ENCODE assay signal across 9 mouse cellular contexts in genomic region chr2:153593186-153593585, GRCm38 (mm10). TPM values are rescaled to one million over a fixed set of nuclear protein-coding genes. Genes with fewer than 3 reads are reported as not detected.
DNase-seq lines count a peak whose midpoint lies in the region; ATAC-seq and TF ChIP-seq lines count a peak whose summit lies in the region.
"Had no signal": no experiment of that assay in that cellular context is flagged by ENCODE, and none has a peak within 500 bp of the region (broad histone marks: within the 10 kb centered on the region; RNA-seq: fewer than 3 reads in every experiment).

No protein-coding gene starts in this region.

- H3K9ac ChIP-seq in forebrain, embryonic 12.5 days = no peak overlapping the region
- no peak overlapping the region for H3K9ac ChIP-seq in kidney, postnatal 0 days (ENCODE audit: low read depth, low read length)
- H3K9ac ChIP-seq in stomach, embryonic 16.5 days (ENCODE audit: low read length) = 0 out of 2 replicates have a peak overlapping the region, but pooled peaks have one; percentile 25

- no peaks in the 10 kb centered on the region for H3K9me3 ChIP-seq in forebrain, embryonic 12.5 days
- no peaks in the 10 kb centered on the region for H3K9me3 ChIP-seq in forebrain, embryonic 10.5 days
- no peaks in the 10 kb centered on the region for H3K9me3 ChIP-seq in kidney, postnatal 0 days (replicated peaks; ENCODE audit: low read length)
- no peaks in the 10 kb centered on the region for H3K9me3 ChIP-seq in stomach, embryonic 16.5 days (replicated peaks; ENCODE audit: control insufficient read depth, low read length)

- H3K36me3 ChIP-seq in forebrain, embryonic 12.5 days (replicated peaks) = no peaks in the 10 kb centered on the region
- H3K36me3 ChIP-seq in forebrain, embryonic 10.5 days (replicated peaks) = no peaks in the 10 kb centered on the region
- no peaks in the 10 kb centered on the region for H3K36me3 ChIP-seq in kidney, postnatal 0 days (ENCODE audit: insufficient read depth, low read length)
- H3K36me3 ChIP-seq in stomach, embryonic 16.5 days (ENCODE audit: control insufficient read depth, insufficient read depth, low read length) = no peaks in the 10 kb centered on the region

- peak; percentile 77; the same call in 1 of the 2 replicates for ATAC-seq in forebrain, embryonic 12.5 days (ENCODE audit: low FRiP score)
- ATAC-seq in kidney, postnatal 0 days (replicated peaks; ENCODE audit: low FRiP score, low read depth) = no peak
- no peak for ATAC-seq in stomach, embryonic 16.5 days (ENCODE audit: insufficient read depth, low FRiP score)

- peaks cover 7% of the 10 kb centered on the region for H3K4me1 ChIP-seq in forebrain, embryonic 12.5 days
- peaks cover 15% of the 10 kb centered on the region for H3K4me1 ChIP-seq in forebrain, embryonic 10.5 days
- H3K4me1 ChIP-seq in kidney, postnatal 0 days (replicated peaks; ENCODE audit: insufficient read depth, low read length) = no peaks in the 10 kb centered on the region; the same call in 1 of the 2 replicates
- H3K4me1 ChIP-seq in stomach, embryonic 16.5 days (ENCODE audit: control insufficient read depth, insufficient read depth, low read length) = peaks cover 3% of the 10 kb centered on the region; the same call in 1 of the 2 replicates

- DNase-seq in forebrain, embryonic 10.5 days (ENCODE audit: extremely low spot score, low spot score) = no peak
- peak; percentile 44 for DNase-seq in retina, postnatal 1 day
- DNase-seq in retina, embryonic 14.5 days (ENCODE audit: low spot score) = no peak
- no peak for DNase-seq in kidney, postnatal 0 days (ENCODE audit: low spot score)
- no peak for DNase-seq in ovary, postnatal 10 days (ENCODE audit: low spot score)
- DNase-seq in lung, postnatal 4 days = no peak
- DNase-seq: lung, postnatal 36 days had no signal

- H3K4me2 ChIP-seq in forebrain, embryonic 12.5 days = no peak overlapping the region
- H3K4me2 ChIP-seq in kidney, postnatal 0 days (ENCODE audit: low read length) = no peak overlapping the region
- H3K4me2 ChIP-seq in stomach, embryonic 16.5 days (ENCODE audit: low read depth, low read length) = no peak overlapping the region

- peak overlapping the region; percentile 56 for H3K27ac ChIP-seq in forebrain, embryonic 12.5 days
- no peak overlapping the region for H3K27ac ChIP-seq in forebrain, embryonic 10.5 days
- H3K27ac ChIP-seq in kidney, postnatal 0 days = peak overlapping the region; percentile 90
- H3K27ac ChIP-seq in stomach, embryonic 16.5 days (ENCODE audit: low read length) = no peak overlapping the region

- 43% methylated on average over 9 of the region's 9 CpGs for WGBS in forebrain, embryonic 12.5 days
- 51% methylated on average over 9 of the region's 9 CpGs for WGBS in forebrain, embryonic 10.5 days
- WGBS in kidney, postnatal 0 days = 49% methylated on average over 9 of the region's 9 CpGs
- WGBS in stomach, embryonic 16.5 days = 57% methylated on average over 9 of the region's 9 CpGs

- H3K4me3 ChIP-seq in forebrain, embryonic 12.5 days (replicated peaks) = no peak overlapping the region
- no peak overlapping the region for H3K4me3 ChIP-seq in forebrain, embryonic 10.5 days
- H3K4me3 ChIP-seq in kidney, postnatal 0 days (replicated peaks; ENCODE audit: low read depth, low read length) = no peak overlapping the region
- no peak overlapping the region for H3K4me3 ChIP-seq in stomach, embryonic 16.5 days (replicated peaks; ENCODE audit: low read length)

- no peaks in the 10 kb centered on the region; the same call in 1 of the 2 replicates for H3K27me3 ChIP-seq in forebrain, embryonic 12.5 days
- 0 out of 2 replicates have a peak, but pooled peaks cover 3% of the 10 kb centered on the region for H3K27me3 ChIP-seq in forebrain, embryonic 10.5 days (ENCODE audit: poor library complexity, severe bottlenecking)
- H3K27me3 ChIP-seq in kidney, postnatal 0 days (ENCODE audit: insufficient read depth, low read length) = no peaks in the 10 kb centered on the region
- no peaks in the 10 kb centered on the region for H3K27me3 ChIP-seq in stomach, embryonic 16.5 days (ENCODE audit: control insufficient read depth, insufficient read depth, low read length)

- TF ChIP-seq CTCF in kidney, postnatal 0 days (IDR thresholded peaks at IDR 0.05; ENCODE audit: low read depth) = no peak

RNA-seq across cellular contexts. Expression of gene Commd7, which starts 39.4 kb away (rescaled TPM):
- polyA plus RNA-seq in forebrain, embryonic 12.5 days (2016; fragmentation: Nextera tagmentation; extraction: Ambion mirVana) = 67.3 and 68.6 TPM in 2 replicates
- 66.2 and 71.8 TPM in 2 replicates for polyA plus RNA-seq in forebrain, embryonic 10.5 days (2016; fragmentation: Nextera tagmentation; extraction: Ambion mirVana)
- 78.7 and 78.8 TPM in 2 replicates for polyA plus RNA-seq in kidney, postnatal 0 days (2015; fragmentation: Nextera tagmentation; extraction: Ambion mirVana)
- 72.0 and 75.0 TPM in 2 replicates for polyA plus RNA-seq in stomach, embryonic 16.5 days (2015; fragmentation: Nextera tagmentation; extraction: Ambion mirVana)

RNA-seq across cellular contexts. Expression of gene Dnmt3b, which starts 56.1 kb away (rescaled TPM):
- 9.2 and 10.7 TPM in 2 replicates for polyA plus RNA-seq in forebrain, embryonic 12.5 days (2016; fragmentation: Nextera tagmentation; extraction: Ambion mirVana)
- polyA plus RNA-seq in forebrain, embryonic 10.5 days (2016; fragmentation: Nextera tagmentation; extraction: Ambion mirVana) = 24.8 and 26.9 TPM in 2 replicates
- polyA plus RNA-seq in kidney, postnatal 0 days (2015; fragmentation: Nextera tagmentation; extraction: Ambion mirVana) = 9.4 and 10.5 TPM in 2 replicates
- 6.5 and 7.0 TPM in 2 replicates for polyA plus RNA-seq in stomach, embryonic 16.5 days (2015; fragmentation: Nextera tagmentation; extraction: Ambion mirVana)

Comparison
In these comparisons a context has a peak if more than half of its experiments do, and no peak if none do; other contexts are left out.
1. H3K27ac ChIP-seq: peak in forebrain, embryonic 12.5 days (single experiment) and kidney, postnatal 0 days (single experiment); none in forebrain, embryonic 10.5 days (single experiment) and stomach, embryonic 16.5 days (single experiment).